Mouse (Mus musculus): ENCODE measurements around the gene C2cd4a. TPM values are rescaled to one million over a fixed set of nuclear protein-coding genes. Genes with fewer than 3 reads are reported as not detected.

C2cd4a gene
- 0.48 and 0.59 TPM in 2 replicates for polyA plus RNA-seq (2012; rRNA removed)

- no peak for DNase-seq (ENCODE audit: low spot score)
Observed at GRCm38 (mm10) chr9:67832046-67832605, at the start of gene C2cd4a. Gene C2cd4a (minus strand): TSS chr9:67832330.

- DNase-seq (ENCODE audit: low spot score), result no peak
Observed at GRCm38 (mm10) chr9:67878197-67878769, 46.2 kb upstream of the C2cd4a start.

- DNase-seq (ENCODE audit: low spot score), result peak; percentile 30
Observed at GRCm38 (mm10) chr9:67877081-67877718, 45.1 kb upstream of the C2cd4a start.

GRCm38 (mm10) chr9:67875337-67875736, 43.2 kb upstream of the C2cd4a start:
- DNase-seq (ENCODE audit: low spot score), result no peak

- no peak for DNase-seq (ENCODE audit: low spot score)
Observed at GRCm38 (mm10) chr9:67874522-67875222, 42.5 kb upstream of the C2cd4a start.

- DNase-seq (ENCODE audit: low spot score), result no peak
Observed at GRCm38 (mm10) chr9:67869691-67870450, 37.7 kb upstream of the C2cd4a start.

- DNase-seq (ENCODE audit: low spot score), result no peak
Observed at GRCm38 (mm10) chr9:67867411-67867810, 35.3 kb upstream of the C2cd4a start.

- DNase-seq (ENCODE audit: low spot score), result no peak
Observed at GRCm38 (mm10) chr9:67865411-67865810, 33.3 kb upstream of the C2cd4a start.

GRCm38 (mm10) chr9:67864011-67864410, 31.9 kb upstream of the C2cd4a start:
- no peak for DNase-seq (ENCODE audit: low spot score)

- no peak for DNase-seq (ENCODE audit: low spot score)
Observed at GRCm38 (mm10) chr9:67863332-67863731, 31.2 kb upstream of the C2cd4a start.

GRCm38 (mm10) chr9:67860273-67860672, 28.1 kb upstream of the C2cd4a start:
- no peak for DNase-seq (ENCODE audit: low spot score)

GRCm38 (mm10) chr9:67851150-67851549, 19.0 kb upstream of the C2cd4a start:
- DNase-seq (ENCODE audit: low spot score), result no peak

- no peak for DNase-seq (ENCODE audit: low spot score)
Observed at GRCm38 (mm10) chr9:67849846-67850245, 17.7 kb upstream of the C2cd4a start.

- DNase-seq (ENCODE audit: low spot score), result no peak
Observed at GRCm38 (mm10) chr9:67849397-67849796, 17.3 kb upstream of the C2cd4a start.

- DNase-seq (ENCODE audit: low spot score), result no peak
Observed at GRCm38 (mm10) chr9:67847606-67848005, 15.5 kb upstream of the C2cd4a start.

GRCm38 (mm10) chr9:67846089-67846488, 14.0 kb upstream of the C2cd4a start:
- no peak for DNase-seq (ENCODE audit: low spot score)

GRCm38 (mm10) chr9:67845648-67846047, 13.5 kb upstream of the C2cd4a start:
- no peak for DNase-seq (ENCODE audit: low spot score)

GRCm38 (mm10) chr9:67845012-67845411, 12.9 kb upstream of the C2cd4a start:
- no peak for DNase-seq (ENCODE audit: low spot score)

- no peak for DNase-seq (ENCODE audit: low spot score)
Observed at GRCm38 (mm10) chr9:67842797-67843196, 10.7 kb upstream of the C2cd4a start.

- peak; percentile 69 for DNase-seq (ENCODE audit: low spot score)
Observed at GRCm38 (mm10) chr9:67839981-67840859, 8.1 kb upstream of the C2cd4a start, which contains the start of gene Vps13c. Gene Vps13c (plus strand): TSS chr9:67840396.

- DNase-seq (ENCODE audit: low spot score), result no peak
Observed at GRCm38 (mm10) chr9:67837311-67837710, 5.2 kb upstream of the C2cd4a start.
